Mouse (Mus musculus) testis, adult 10 weeks (tissue): ENCODE measurements around the gene Med27. TPM values are rescaled to one million over a fixed set of nuclear protein-coding genes. Genes with fewer than 3 reads are reported as not detected.

Source experiments
- polyA plus RNA-seq: library from polyadenylated mRNA; stranded (reverse); fragments of 350-450 nt; fragmentation: Illumina TruSeq; extraction: RNeasy Lipid Tissue Mini Kit (QIAGEN cat#74804); gene quantifications from one replicate; pipeline ENCODE4 v1.2.3, GENCODE M21; 2014; ENCODE audit warnings: low read depth, low replicate concordance

Med27 gene
- polyA plus RNA-seq, result 8.6 TPM

GRCm38 (mm10) chr2:29346629-29347271 lies at the start of gene Med27:
Med27 (plus strand) TSS chr2:29346819.

Other genes with a start within 250 kb of the Med27 start
- gene Setx, start 222.6 kb upstream of the Med27 start, polyA plus RNA-seq, result 829 TPM
- not detected for gene Ntng2, start 93.8 kb upstream of the Med27 start, polyA plus RNA-seq